Mouse (Mus musculus): Measurements from ENCODE around the gene Fam19a2. TPM values are rescaled to one million over a fixed set of nuclear protein-coding genes. Genes with fewer than 3 reads are reported as not detected.
A peak's percentile ranks its signal among the peaks of the same experiment; 100 is the strongest.

Fam19a2 gene
- polyA plus RNA-seq, 1 experiment from 2014 or later = 2.9 TPM

GRCm38 (mm10) chr10:123265241-123265790 is 1.5 kb downstream of the Fam19a2 start:
- Histone ChIP-seq H3K27me3 (replicated peaks; ENCODE audit: control insufficient read depth, insufficient read depth, low read length) (peaks cover 10% of the 10 kb centered on the region), H3K9me3 (ENCODE audit: control insufficient read depth, low read length) (no peaks in the 10 kb centered on the region), H3K36me3 (ENCODE audit: control insufficient read depth, insufficient read depth, low read length) (no peaks in the 10 kb centered on the region), H3K4me3 (ENCODE audit: low read depth, low read length) (peak overlapping the region; percentile 65), H3K4me2 (ENCODE audit: low read depth, low read length) (peak overlapping the region; percentile 98), H3K9ac (ENCODE audit: low read depth, low read length) (peak overlapping the region; percentile 67), H3K27ac (replicated peaks; ENCODE audit: low read depth, low read length) (no peak overlapping the region), H3K4me1 (ENCODE audit: control insufficient read depth, insufficient read depth, low read length) (no peaks in the 10 kb centered on the region)
- ATAC-seq (ENCODE audit: low read depth) (peak; percentile 28; the same call in 1 of the 2 replicates), DNase-seq (ENCODE audit: low spot score) (peak; percentile 8)
- WGBS = 0% methylated on average over 23 of the region's 50 CpGs

GRCm38 (mm10) chr10:123268568-123268967 is 4.8 kb downstream of the Fam19a2 start:
- H3K27ac ChIP-seq (replicated peaks; ENCODE audit: low read depth, low read length) = no peak overlapping the region
- H3K4me1 ChIP-seq (ENCODE audit: control insufficient read depth, insufficient read depth, low read length) = no peaks in the 10 kb centered on the region
- H3K9ac ChIP-seq (ENCODE audit: low read depth, low read length) = no peak overlapping the region
- H3K9me3 ChIP-seq (ENCODE audit: control insufficient read depth, low read length) = no peaks in the 10 kb centered on the region
- ATAC-seq (ENCODE audit: low read depth) (no peak), DNase-seq (ENCODE audit: low spot score) (no peak)
- no peak overlapping the region for H3K4me3 ChIP-seq (ENCODE audit: low read depth, low read length)
- peaks cover 10% of the 10 kb centered on the region for H3K27me3 ChIP-seq (replicated peaks; ENCODE audit: control insufficient read depth, insufficient read depth, low read length)
- no peak overlapping the region for H3K4me2 ChIP-seq (ENCODE audit: low read depth, low read length)
- no peaks in the 10 kb centered on the region for H3K36me3 ChIP-seq (ENCODE audit: control insufficient read depth, insufficient read depth, low read length)
- WGBS = 75% methylated on average over 10 of the region's 10 CpGs

GRCm38 (mm10) chr10:123274554-123274953 is 10.8 kb downstream of the Fam19a2 start:
- Histone ChIP-seq H3K36me3 (ENCODE audit: control insufficient read depth, insufficient read depth, low read length) (no peaks in the 10 kb centered on the region), H3K27ac (replicated peaks; ENCODE audit: low read depth, low read length) (no peak overlapping the region), H3K27me3 (replicated peaks; ENCODE audit: control insufficient read depth, insufficient read depth, low read length) (no peaks in the 10 kb centered on the region), H3K4me2 (ENCODE audit: low read depth, low read length) (no peak overlapping the region), H3K9ac (ENCODE audit: low read depth, low read length) (no peak overlapping the region), H3K4me3 (ENCODE audit: low read depth, low read length) (no peak overlapping the region), H3K9me3 (ENCODE audit: control insufficient read depth, low read length) (no peaks in the 10 kb centered on the region), H3K4me1 (ENCODE audit: control insufficient read depth, insufficient read depth, low read length) (no peaks in the 10 kb centered on the region)
- DNase-seq (ENCODE audit: low spot score) (no peak), ATAC-seq (ENCODE audit: low read depth) (no peak)
- WGBS = 65% methylated on average over 11 of the region's 11 CpGs

DNA sequence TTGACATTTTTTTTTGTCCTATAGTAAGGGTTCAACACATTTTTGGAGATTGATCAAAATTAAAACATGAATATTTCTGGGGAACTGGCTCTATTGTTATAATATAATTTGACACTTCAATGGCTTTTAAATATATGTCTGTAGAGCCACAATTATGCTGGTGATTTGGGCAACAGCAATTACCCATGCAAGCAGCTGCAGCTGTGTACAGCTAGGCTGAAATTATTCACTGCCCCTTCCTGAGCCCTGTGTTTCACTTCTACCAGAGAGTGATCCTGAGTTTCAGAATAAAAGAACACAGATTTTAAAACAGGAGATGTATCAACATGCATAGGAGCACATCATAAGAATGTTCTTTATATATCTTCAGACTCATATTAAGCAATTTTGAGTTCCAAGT is 43.5 kb downstream of the Fam19a2 start:
- Histone ChIP-seq H3K36me3 (ENCODE audit: control insufficient read depth, insufficient read depth, low read length) (no peaks in the 10 kb centered on the region), H3K27ac (replicated peaks; ENCODE audit: low read depth, low read length) (no peak overlapping the region), H3K9me3 (ENCODE audit: control insufficient read depth, low read length) (no peaks in the 10 kb centered on the region), H3K9ac (ENCODE audit: low read depth, low read length) (no peak overlapping the region), H3K27me3 (replicated peaks; ENCODE audit: control insufficient read depth, insufficient read depth, low read length) (no peaks in the 10 kb centered on the region), H3K4me3 (ENCODE audit: low read depth, low read length) (no peak overlapping the region), H3K4me2 (ENCODE audit: low read depth, low read length) (no peak overlapping the region), H3K4me1 (ENCODE audit: control insufficient read depth, insufficient read depth, low read length) (no peaks in the 10 kb centered on the region)
- DNase-seq (ENCODE audit: low spot score) (no peak), ATAC-seq (ENCODE audit: low read depth) (no peak)

GRCm38 (mm10) chr10:123326271-123326670 is 62.5 kb downstream of the Fam19a2 start:
- no peak for DNase-seq (ENCODE audit: low spot score)
- WGBS = 91% methylated on average over 3 of the region's 3 CpGs
- no peaks in the 10 kb centered on the region for H3K4me1 ChIP-seq (ENCODE audit: control insufficient read depth, insufficient read depth, low read length)
- no peak for ATAC-seq (ENCODE audit: low read depth)
- H3K27me3 ChIP-seq (replicated peaks; ENCODE audit: control insufficient read depth, insufficient read depth, low read length) = no peaks in the 10 kb centered on the region
- H3K27ac ChIP-seq (replicated peaks; ENCODE audit: low read depth, low read length) = no peak overlapping the region
- H3K36me3 ChIP-seq (ENCODE audit: control insufficient read depth, insufficient read depth, low read length) = no peaks in the 10 kb centered on the region
- H3K9me3 ChIP-seq (ENCODE audit: control insufficient read depth, low read length) = no peaks in the 10 kb centered on the region
- no peak overlapping the region for H3K4me3 ChIP-seq (ENCODE audit: low read depth, low read length)
- no peak overlapping the region for H3K9ac ChIP-seq (ENCODE audit: low read depth, low read length)
- no peak overlapping the region for H3K4me2 ChIP-seq (ENCODE audit: low read depth, low read length)

DNA sequence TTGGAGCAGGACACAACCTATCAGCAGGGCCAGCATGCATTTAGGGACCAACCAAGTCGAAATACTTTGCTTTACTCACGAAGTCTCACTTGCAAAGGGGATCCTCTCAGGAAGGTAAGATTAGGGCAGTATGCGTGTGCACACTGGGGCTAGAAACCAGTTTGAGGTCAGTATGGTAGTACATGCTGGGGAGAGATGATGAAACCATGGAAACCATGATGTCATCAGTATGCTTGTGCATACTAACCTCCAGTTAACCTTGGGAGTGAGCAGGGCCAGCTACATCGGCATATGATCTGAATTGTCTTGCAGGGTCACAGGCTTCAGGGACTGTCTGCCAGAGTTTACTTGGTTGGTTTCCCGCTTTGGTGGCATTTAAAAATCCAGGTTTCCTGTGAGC is 77.5 kb downstream of the Fam19a2 start:
- no peak overlapping the region for H3K9ac ChIP-seq (ENCODE audit: low read depth, low read length)
- no peak for ATAC-seq (ENCODE audit: low read depth)
- no peak for DNase-seq (ENCODE audit: low spot score)
- no peak overlapping the region for H3K4me2 ChIP-seq (ENCODE audit: low read depth, low read length)
- 67% methylated on average over 5 of the region's 5 CpGs for WGBS
- no peaks in the 10 kb centered on the region for H3K36me3 ChIP-seq (ENCODE audit: control insufficient read depth, insufficient read depth, low read length)
- H3K27ac ChIP-seq (replicated peaks; ENCODE audit: low read depth, low read length) = no peak overlapping the region
- no peaks in the 10 kb centered on the region for H3K27me3 ChIP-seq (replicated peaks; ENCODE audit: control insufficient read depth, insufficient read depth, low read length)
- H3K4me3 ChIP-seq (ENCODE audit: low read depth, low read length) = no peak overlapping the region
- no peaks in the 10 kb centered on the region for H3K4me1 ChIP-seq (ENCODE audit: control insufficient read depth, insufficient read depth, low read length)
- H3K9me3 ChIP-seq (ENCODE audit: control insufficient read depth, low read length) = no peaks in the 10 kb centered on the region

DNA sequence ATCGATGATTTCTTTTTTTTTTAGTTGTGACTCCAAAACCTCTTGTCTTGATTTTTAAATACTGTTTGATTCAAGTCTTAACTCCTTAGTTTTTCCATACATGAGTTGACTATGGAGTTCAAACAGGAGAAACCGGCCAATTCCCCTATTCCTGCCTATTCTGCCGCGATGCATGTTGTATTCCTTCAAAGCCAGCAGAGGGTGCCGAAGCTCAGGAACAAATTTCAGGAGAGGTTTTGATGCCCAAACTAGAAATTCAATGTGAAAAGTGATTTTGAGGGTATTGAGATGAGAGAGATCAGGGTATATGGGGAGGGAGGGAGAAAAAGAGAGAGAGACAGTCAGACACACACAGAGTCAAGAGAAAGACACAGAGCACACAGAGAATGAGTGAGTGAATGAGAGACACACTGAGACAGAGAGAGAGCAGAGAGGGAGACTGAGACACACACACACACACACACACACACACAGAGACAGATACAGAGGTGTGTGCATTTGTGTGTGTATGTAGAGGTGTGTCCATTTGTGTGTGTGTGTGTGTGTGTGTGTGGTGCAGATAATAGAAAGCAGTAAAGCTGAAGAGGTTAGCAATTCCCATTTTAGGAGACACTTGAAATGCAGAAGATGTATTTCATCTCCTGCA is 78.9 kb downstream of the Fam19a2 start:
- H3K9me3 ChIP-seq (ENCODE audit: control insufficient read depth, low read length) = no peaks in the 10 kb centered on the region
- H3K4me3 ChIP-seq (ENCODE audit: low read depth, low read length) = no peak overlapping the region
- WGBS = 18% methylated on average over 5 of the region's 5 CpGs
- H3K4me2 ChIP-seq (ENCODE audit: low read depth, low read length) = no peak overlapping the region
- no peaks in the 10 kb centered on the region for H3K4me1 ChIP-seq (ENCODE audit: control insufficient read depth, insufficient read depth, low read length)
- DNase-seq (ENCODE audit: low spot score) (peak; percentile 68), ATAC-seq (ENCODE audit: low read depth) (no peak)
- no peaks in the 10 kb centered on the region for H3K27me3 ChIP-seq (replicated peaks; ENCODE audit: control insufficient read depth, insufficient read depth, low read length)
- H3K36me3 ChIP-seq (ENCODE audit: control insufficient read depth, insufficient read depth, low read length) = no peaks in the 10 kb centered on the region
- no peak overlapping the region for H3K27ac ChIP-seq (replicated peaks; ENCODE audit: low read depth, low read length)
- no peak overlapping the region for H3K9ac ChIP-seq (ENCODE audit: low read depth, low read length)

GRCm38 (mm10) chr10:123346301-123346700 is 82.5 kb downstream of the Fam19a2 start:
- H3K4me2 ChIP-seq (ENCODE audit: low read depth, low read length) = no peak overlapping the region
- no peak overlapping the region for H3K27ac ChIP-seq (replicated peaks; ENCODE audit: low read depth, low read length)
- DNase-seq (ENCODE audit: low spot score) (no peak), ATAC-seq (ENCODE audit: low read depth) (no peak)
- H3K36me3 ChIP-seq (ENCODE audit: control insufficient read depth, insufficient read depth, low read length) = no peaks in the 10 kb centered on the region
- no peaks in the 10 kb centered on the region for H3K4me1 ChIP-seq (ENCODE audit: control insufficient read depth, insufficient read depth, low read length)
- WGBS = 92% methylated on average over 8 of the region's 8 CpGs
- H3K4me3 ChIP-seq (ENCODE audit: low read depth, low read length) = no peak overlapping the region
- H3K9ac ChIP-seq (ENCODE audit: low read depth, low read length) = no peak overlapping the region
- H3K27me3 ChIP-seq (replicated peaks; ENCODE audit: control insufficient read depth, insufficient read depth, low read length) = no peaks in the 10 kb centered on the region
- no peaks in the 10 kb centered on the region for H3K9me3 ChIP-seq (ENCODE audit: control insufficient read depth, low read length)

GRCm38 (mm10) chr10:123353667-123354066 is 89.9 kb downstream of the Fam19a2 start:
- Histone ChIP-seq H3K9ac (ENCODE audit: low read depth, low read length) (no peak overlapping the region), H3K27ac (replicated peaks; ENCODE audit: low read depth, low read length) (no peak overlapping the region), H3K27me3 (replicated peaks; ENCODE audit: control insufficient read depth, insufficient read depth, low read length) (no peaks in the 10 kb centered on the region), H3K4me2 (ENCODE audit: low read depth, low read length) (no peak overlapping the region), H3K4me1 (ENCODE audit: control insufficient read depth, insufficient read depth, low read length) (no peaks in the 10 kb centered on the region), H3K9me3 (ENCODE audit: control insufficient read depth, low read length) (no peaks in the 10 kb centered on the region), H3K36me3 (ENCODE audit: control insufficient read depth, insufficient read depth, low read length) (no peaks in the 10 kb centered on the region), H3K4me3 (ENCODE audit: low read depth, low read length) (no peak overlapping the region)
- WGBS = 82% methylated on average over 5 of the region's 5 CpGs
- ATAC-seq (ENCODE audit: low read depth) (no peak), DNase-seq (ENCODE audit: low spot score) (no peak)

Data from embryonic facial prominence, embryonic 14.5 days (tissue).